Mouse (Mus musculus) lung, postnatal 0 days (tissue): ENCODE results near the gene Mphosph10. TPM values are rescaled to one million over a fixed set of nuclear protein-coding genes. Genes with fewer than 3 reads are reported as not detected.

Source experiments
- ATAC-seq: fragments of 200-750 bp; cut with Nextera tagmentation; 2 replicates; pipeline ENCODE4 v1.8.0; 2017; ENCODE audit warnings: moderate library complexity
- DNase-seq: peaks from one replicate; pipeline ENCODE4 v3.0.0-alpha.2; 2016; ENCODE audit warnings: low spot score
- H3K27ac ChIP-seq: fragments of 300-500 bp; sonication (generic); 2 replicates; pipeline ENCODE4 v1.5.1; 2014; ENCODE audit warnings: antibody characterized with exemption, mild to moderate bottlenecking, low read length, mixed read lengths
- H3K27me3 ChIP-seq: fragments of 300-500 bp; sonication (generic); replicated peaks from 2 replicates; pipeline ENCODE4 v1.6.1; 2014; ENCODE audit warnings: low read length, mixed read lengths; ENCODE audit not compliant: insufficient read depth
- H3K36me3 ChIP-seq: fragments of 300-500 bp; sonication (generic); 2 replicates; pipeline ENCODE4 v1.6.1; 2014; ENCODE audit warnings: low read length, mixed read lengths; ENCODE audit not compliant: insufficient read depth
- H3K4me1 ChIP-seq: fragments of 300-500 bp; sonication (generic); 2 replicates; pipeline ENCODE4 v1.6.1; 2014; ENCODE audit warnings: antibody characterized with exemption, low read depth, low read length, mixed read lengths; ENCODE audit not compliant: insufficient read depth
- H3K4me2 ChIP-seq: fragments of 300-500 bp; sonication (generic); replicated peaks from 2 replicates; pipeline ENCODE4 v1.6.1; 2014; ENCODE audit warnings: low read depth, mild to moderate bottlenecking, low read length, moderate library complexity, mixed read lengths
- H3K4me3 ChIP-seq: fragments of 300-500 bp; sonication (generic); 2 replicates; pipeline ENCODE4 v1.5.1; 2014; ENCODE audit warnings: low read depth, low read length
- H3K9ac ChIP-seq: fragments of 300-500 bp; sonication (generic); replicated peaks from 2 replicates; pipeline ENCODE4 v1.6.1; 2014; ENCODE audit warnings: low read depth, mild to moderate bottlenecking
- H3K9me3 ChIP-seq: fragments of 300-500 bp; sonication (generic); 2 replicates; pipeline ENCODE4 v1.6.1; 2016; ENCODE audit warnings: low read length, mixed read lengths
- CTCF ChIP-seq: IDR thresholded peaks from 2 replicates; pipeline ENCODE4 v1.5.1; 2016; ENCODE audit warnings: antibody characterized with exemption, mild to moderate bottlenecking
- EP300 ChIP-seq: IDR thresholded peaks from 2 replicates; pipeline ENCODE4 v1.6.1; 2016; ENCODE audit warnings: antibody characterized with exemption, mild to moderate bottlenecking, control low read depth
- WGBS: fragments of 180-500 bp; shearing (Covaris S2); extraction: QIAGEN DNeasy Blood & Tissue Kit; methylation state at CpG from one replicate; pipeline ENCODE4 v1.1.7; 2014; 5-methylcytosine and 5-hydroxymethylcytosine counted together
- polyA plus RNA-seq: library from polyadenylated mRNA; unstranded; fragments of >200 nt; fragmentation: Nextera tagmentation; extraction: Ambion mirVana; gene quantifications from 2 replicates; pipeline ENCODE4 v1.2.1, GENCODE M21; 2015

Gene Mphosph10
- polyA plus RNA-seq, 1 experiment from 2014 or later = 18.6 TPM

DNA sequence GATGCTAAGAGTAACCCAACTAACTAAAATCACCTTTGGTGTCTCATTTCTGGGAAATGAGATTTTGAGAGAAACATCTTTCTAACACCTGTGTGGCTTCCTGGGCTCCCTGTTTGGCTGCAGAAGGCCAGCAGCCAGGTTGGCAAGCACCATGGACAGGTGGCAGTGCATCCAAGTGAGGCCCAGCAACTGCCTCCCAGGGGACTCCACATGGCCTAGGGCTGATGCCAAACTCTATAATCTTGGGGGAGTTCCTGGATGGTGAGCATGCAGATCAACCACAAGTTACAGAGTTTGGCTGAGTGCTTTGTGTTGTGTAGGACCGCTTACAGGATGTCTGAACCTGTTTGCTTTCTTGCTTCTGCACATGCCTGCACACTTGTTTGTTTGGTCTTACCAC, 59.4 kb downstream of the Mphosph10 start:
- Histone ChIP-seq H3K9ac (no peak overlapping the region), H3K4me2 (no peak overlapping the region), H3K4me1 (no peaks in the 10 kb centered on the region), H3K27ac (no peak overlapping the region), H3K4me3 (no peak overlapping the region), H3K36me3 (peaks cover 17% of the 10 kb centered on the region), H3K9me3 (no peaks in the 10 kb centered on the region), H3K27me3 (no peaks in the 10 kb centered on the region)
- 93% methylated on average over 1 of the region's 1 CpGs for WGBS
- ATAC-seq = no peak
- no peak for DNase-seq
- TF ChIP-seq EP300 (no peak), CTCF (no peak)

- TF ChIP-seq CTCF (no peak), EP300 (no peak)
- no peak overlapping the region for H3K9ac ChIP-seq
- ATAC-seq = no peak
These were observed 60.8 kb downstream of the Mphosph10 start for GRCm38 (mm10) chr7:64331309-64331708.

DNA sequence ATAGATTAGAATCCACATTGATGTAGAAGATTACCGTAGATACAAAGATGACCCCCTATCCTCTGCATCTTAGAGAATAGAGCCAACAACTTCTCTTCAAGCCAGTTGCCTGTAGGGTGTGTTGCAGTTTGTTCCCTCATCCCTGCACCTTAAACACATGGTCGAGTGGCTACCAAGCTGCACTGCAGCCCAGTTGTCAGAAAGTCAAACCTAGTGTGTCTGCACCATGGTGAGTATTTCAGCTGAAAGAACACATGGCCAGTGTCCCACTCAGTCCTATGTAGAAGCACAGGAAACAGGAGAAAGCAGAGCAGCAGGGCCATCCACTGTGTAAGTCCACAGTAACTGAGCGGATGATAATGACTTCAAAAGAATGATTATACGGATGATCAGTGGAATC, 64.6 kb downstream of the Mphosph10 start:
- Histone ChIP-seq H3K4me2 (no peak overlapping the region), H3K27ac (no peak overlapping the region), H3K9me3 (no peaks in the 10 kb centered on the region), H3K9ac (no peak overlapping the region), H3K27me3 (no peaks in the 10 kb centered on the region), H3K36me3 (peaks cover 7% of the 10 kb centered on the region; the same call in 1 of the 2 replicates), H3K4me1 (no peaks in the 10 kb centered on the region), H3K4me3 (no peak overlapping the region)
- DNase-seq (no peak), ATAC-seq (no peak)
- no peak for TF ChIP-seq CTCF
- TF ChIP-seq EP300 = no peak
- 91% methylated on average over 4 of the region's 4 CpGs for WGBS

More at GRCm38 (mm10) chr7:64331309-64331708, 60.8 kb downstream of the Mphosph10 start:
- Histone ChIP-seq H3K4me2 (no peak overlapping the region), H3K4me1 (no peaks in the 10 kb centered on the region), H3K36me3 (peaks cover 11% of the 10 kb centered on the region), H3K4me3 (no peak overlapping the region), H3K27me3 (no peaks in the 10 kb centered on the region), H3K27ac (no peak overlapping the region), H3K9me3 (no peaks in the 10 kb centered on the region)
- 88% methylated on average over 3 of the region's 3 CpGs for WGBS
- no peak for DNase-seq

GRCm38 (mm10) chr7:64326892-64327291, 65.2 kb downstream of the Mphosph10 start:
- 12% methylated on average over 1 of the region's 1 CpGs for WGBS
- Histone ChIP-seq H3K36me3 (peaks cover 7% of the 10 kb centered on the region; the same call in 1 of the 2 replicates), H3K27me3 (no peaks in the 10 kb centered on the region), H3K27ac (no peak overlapping the region), H3K4me3 (no peak overlapping the region), H3K9me3 (no peaks in the 10 kb centered on the region), H3K4me1 (no peaks in the 10 kb centered on the region), H3K4me2 (no peak overlapping the region), H3K9ac (no peak overlapping the region)
- ATAC-seq (peak; percentile 74), DNase-seq (peak; percentile 74)
- TF ChIP-seq EP300 = no peak
- TF ChIP-seq CTCF = peak; percentile 85

Other genes starting within 250 kb of the Mphosph10 start
- not detected in 2 replicates for gene Trpm1, start 238.4 kb downstream of the Mphosph10 start, polyA plus RNA-seq
- 11.2 and 11.6 TPM in 2 replicates for gene Mtmr10, start 104.6 kb downstream of the Mphosph10 start, polyA plus RNA-seq
- gene Fan1, start 18.2 kb downstream of the Mphosph10 start, polyA plus RNA-seq = 4.8 and 5.2 TPM in 2 replicates
- gene Mcee, start 339 bp upstream of the Mphosph10 start, polyA plus RNA-seq = 112 and 117 TPM in 2 replicates
- 1.1 and 1.3 TPM in 2 replicates for gene Apba2, start 109.4 kb upstream of the Mphosph10 start, polyA plus RNA-seq